ENCODE assay signal across 8 mouse cellular contexts in genomic region chrX:157601450-157601849, GRCm38 (mm10). TPM values are rescaled to one million over a fixed set of nuclear protein-coding genes. Genes with fewer than 3 reads are reported as not detected.
DNase-seq lines count a peak whose midpoint lies in the region; ATAC-seq lines count a peak whose summit lies in the region.

No protein-coding gene starts in this region.

- no peaks in the 10 kb centered on the region for H3K36me3 ChIP-seq in limb, embryonic 10.5 days

- H3K27me3 ChIP-seq in limb, embryonic 10.5 days (ENCODE audit: low read depth, poor library complexity, severe bottlenecking) = peaks cover 21% of the 10 kb centered on the region

- ATAC-seq in megakaryocyte, adult 5-6 weeks (ENCODE audit: poor library complexity, severe bottlenecking) = no peak

- H3K4me3 ChIP-seq in limb, embryonic 10.5 days = no peak overlapping the region

- no peaks in the 10 kb centered on the region for H3K9me3 ChIP-seq in limb, embryonic 10.5 days (replicated peaks)

- 22% methylated on average over 3 of the region's 3 CpGs for WGBS in limb, embryonic 10.5 days

- H3K4me1 ChIP-seq in limb, embryonic 10.5 days = peaks cover 6% of the 10 kb centered on the region; the same call in 1 of the 2 replicates

- DNase-seq in adrenal gland, postnatal 14 days = peak; percentile 41
- no peak for DNase-seq in adrenal gland, adult 8-10 months
- DNase-seq in layer of hippocampus, adult 9-11 months = peak; percentile 30
- DNase-seq in layer of hippocampus, postnatal 10 days (ENCODE audit: low spot score in 2 of 2) = no peak
- peak; percentile 58 for DNase-seq in cerebellum, adult 9-11 months
- DNase-seq in limb, embryonic 10.5 days (ENCODE audit: low spot score) = no peak
- no peak for DNase-seq in urinary bladder, postnatal 10 days (ENCODE audit: low spot score)

- peak overlapping the region; percentile 50; the same call in 1 of the 2 replicates for H3K27ac ChIP-seq in limb, embryonic 10.5 days

RNA-seq across cellular contexts. Expression of gene Mbtps2, which starts 2.9 kb away (rescaled TPM):
- 22.2 and 23.4 TPM in 2 replicates for total RNA-seq in adrenal gland, postnatal 14 days (2021)
- total RNA-seq in adrenal gland, adult 8-10 months (2022) = 10 to 100 TPM; 24.1 to 27.7 (median 26.0) TPM
- total RNA-seq in layer of hippocampus, postnatal 10 days (2021) = 10 to 100 TPM; 33.8 to 38.5 TPM
- 28.7 and 29.1 TPM in 2 replicates for polyA plus RNA-seq in limb, embryonic 10.5 days (2016; fragmentation: Nextera tagmentation; extraction: Ambion mirVana)
- 16.2 and 22.1 TPM in 2 replicates for total RNA-seq in megakaryocyte, adult 5-6 weeks (2015)
- 7.0 and 9.4 TPM in 2 replicates for total RNA-seq in megakaryocyte, adult 5-6 weeks (2017)

RNA-seq across cellular contexts. Expression of gene Yy2, which starts 32.7 kb away (rescaled TPM):
- total RNA-seq in adrenal gland, postnatal 14 days (2021) = 0.11 and 1.3 TPM in 2 replicates
- total RNA-seq in adrenal gland, adult 8-10 months (2022) = 1 to 10 TPM in 1 of 4 experiments, under 1 TPM in 1, not detected in 2; 0.14 to 1.0 TPM
- not detected for total RNA-seq in layer of hippocampus, postnatal 10 days (2021)
- polyA plus RNA-seq in limb, embryonic 10.5 days (2016; fragmentation: Nextera tagmentation; extraction: Ambion mirVana) = 6.0 and 6.7 TPM in 2 replicates
- 3.9 and 5.8 TPM in 2 replicates for total RNA-seq in megakaryocyte, adult 5-6 weeks (2015)
- total RNA-seq in megakaryocyte, adult 5-6 weeks (2017) = 4.1 and 4.8 TPM in 2 replicates

Comparison
In these comparisons a context has a peak if more than half of its experiments do, and no peak if none do; other contexts are left out.
1. DNase-seq: peak in adrenal gland, postnatal 14 days (single experiment), layer of hippocampus, adult 9-11 months (single experiment) and cerebellum, adult 9-11 months (single experiment); none in adrenal gland, adult 8-10 months (single experiment), layer of hippocampus, postnatal 10 days (0 of 2), limb, embryonic 10.5 days (single experiment) and urinary bladder, postnatal 10 days (single experiment).